Mouse (Mus musculus): ENCODE results near the gene Abhd17c. TPM values are rescaled to one million over a fixed set of nuclear protein-coding genes. Genes with fewer than 3 reads are reported as not detected.

Gene Abhd17c
- polyA plus RNA-seq, 1 experiment from 2014 or later: 53.0 TPM

DNA sequence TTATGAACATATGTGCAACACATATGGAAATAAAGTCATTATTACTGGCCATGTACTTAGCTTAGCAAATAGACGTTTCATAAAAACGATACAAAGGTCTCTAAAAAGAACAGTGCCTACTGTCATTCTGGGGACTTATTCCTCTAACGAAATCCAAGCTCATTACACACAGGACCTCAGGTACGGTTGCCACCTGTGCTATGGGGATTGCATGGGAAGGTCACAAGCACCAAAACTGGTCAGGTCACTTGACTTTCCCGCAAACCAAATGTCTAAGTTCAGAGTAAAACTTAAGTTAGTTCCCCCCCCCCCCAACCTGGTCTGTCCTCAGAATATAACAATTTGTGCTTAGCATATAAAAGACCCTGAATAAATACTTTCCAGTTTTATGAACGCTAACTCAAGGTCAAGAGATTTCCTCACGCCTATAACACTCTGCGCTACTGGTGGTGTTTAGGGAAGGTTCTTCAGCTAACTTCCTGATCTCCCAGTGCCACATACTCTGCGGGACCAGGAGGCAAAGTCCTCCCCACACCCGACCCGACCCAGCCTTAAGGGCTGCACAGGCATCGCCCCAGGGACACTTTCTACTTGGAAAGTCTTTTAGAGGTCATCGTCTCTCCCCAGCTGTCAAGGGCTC lies 1.2 kb downstream of the Abhd17c start:
- H3K36me3 ChIP-seq (replicated peaks; ENCODE audit: control insufficient read depth, insufficient read depth, low read depth, low read length): no peaks in the 10 kb centered on the region
- peak overlapping the region; percentile 91 for H3K9ac ChIP-seq (replicated peaks; ENCODE audit: low read length)
- no peaks in the 10 kb centered on the region for H3K27me3 ChIP-seq (ENCODE audit: control insufficient read depth, insufficient read depth, low read length)
- peak overlapping the region; percentile 84 for H3K4me2 ChIP-seq (ENCODE audit: low read depth, low read length)
- H3K27ac ChIP-seq (replicated peaks; ENCODE audit: low read depth, low read length): no peak overlapping the region; the same call in 1 of the 2 replicates
- ATAC-seq (replicated peaks; ENCODE audit: insufficient number of reproducible peaks, low FRiP score, low TSS enrichment, low read depth) (no peak), DNase-seq (ENCODE audit: low spot score) (no peak)
- H3K4me3 ChIP-seq (ENCODE audit: low read depth, low read length): peak overlapping the region; percentile 90
- H3K9me3 ChIP-seq (replicated peaks; ENCODE audit: control insufficient read depth, low read length): no peaks in the 10 kb centered on the region
- no peaks in the 10 kb centered on the region for H3K4me1 ChIP-seq (ENCODE audit: control insufficient read depth, insufficient read depth, low read length)
- WGBS: 10% methylated on average over 13 of the region's 13 CpGs

DNA sequence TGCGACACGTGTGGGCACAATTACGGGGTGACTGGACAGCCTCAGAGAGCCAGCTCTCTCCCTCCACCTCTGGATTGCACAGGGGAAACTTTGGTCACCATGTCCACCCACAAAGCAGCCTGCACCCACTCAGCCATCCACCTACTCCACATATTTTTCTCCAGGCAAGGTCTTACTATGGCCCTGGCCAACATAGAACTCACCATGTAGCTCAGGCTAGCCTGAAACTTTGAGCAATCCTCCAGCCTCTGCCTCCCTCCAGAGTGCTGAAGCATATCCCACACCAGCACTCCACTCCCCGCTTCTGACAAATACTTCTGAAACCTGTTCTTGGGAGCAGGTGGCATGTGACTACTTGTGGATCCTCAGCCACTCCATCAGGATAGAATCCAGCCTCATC lies 1.9 kb downstream of the Abhd17c start:
- Histone ChIP-seq H3K27me3 (ENCODE audit: control insufficient read depth, insufficient read depth, low read length) (no peaks in the 10 kb centered on the region), H3K4me2 (ENCODE audit: low read depth, low read length) (peak overlapping the region; percentile 84), H3K9ac (replicated peaks; ENCODE audit: low read length) (no peak overlapping the region), H3K9me3 (replicated peaks; ENCODE audit: control insufficient read depth, low read length) (no peaks in the 10 kb centered on the region), H3K4me1 (ENCODE audit: control insufficient read depth, insufficient read depth, low read length) (no peaks in the 10 kb centered on the region), H3K36me3 (replicated peaks; ENCODE audit: control insufficient read depth, insufficient read depth, low read depth, low read length) (no peaks in the 10 kb centered on the region), H3K27ac (replicated peaks; ENCODE audit: low read depth, low read length) (no peak overlapping the region), H3K4me3 (ENCODE audit: low read depth, low read length) (peak overlapping the region; percentile 90)
- no peak for DNase-seq (ENCODE audit: low spot score)
- WGBS: 56% methylated on average over 4 of the region's 4 CpGs
- no peak for ATAC-seq (replicated peaks; ENCODE audit: insufficient number of reproducible peaks, low FRiP score, low TSS enrichment, low read depth)

DNA sequence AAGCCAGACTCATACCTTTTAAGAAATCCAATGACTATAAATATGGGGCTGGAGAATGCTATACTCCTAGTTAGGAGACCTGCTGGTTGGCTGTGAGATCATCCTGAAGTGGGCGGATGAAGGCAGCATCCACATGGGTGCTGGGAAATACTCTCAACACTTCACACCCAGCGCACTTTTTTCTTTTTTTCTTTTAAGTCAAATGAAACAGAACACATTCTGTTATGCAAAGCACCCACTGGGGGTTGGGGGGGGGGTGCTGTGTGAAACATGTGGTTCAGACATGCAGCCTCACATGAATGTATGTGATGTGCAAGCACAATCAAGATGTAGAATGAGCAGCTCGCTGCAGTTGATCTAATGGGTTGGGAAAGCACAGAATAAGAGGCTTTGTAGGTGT lies 2.8 kb downstream of the Abhd17c start:
- H3K4me3 ChIP-seq (ENCODE audit: low read depth, low read length): no peak overlapping the region
- H3K4me2 ChIP-seq (ENCODE audit: low read depth, low read length): 0 out of 2 replicates have a peak overlapping the region, but pooled peaks have one; percentile 3
- no peak for ATAC-seq (replicated peaks; ENCODE audit: insufficient number of reproducible peaks, low FRiP score, low TSS enrichment, low read depth)

DNA sequence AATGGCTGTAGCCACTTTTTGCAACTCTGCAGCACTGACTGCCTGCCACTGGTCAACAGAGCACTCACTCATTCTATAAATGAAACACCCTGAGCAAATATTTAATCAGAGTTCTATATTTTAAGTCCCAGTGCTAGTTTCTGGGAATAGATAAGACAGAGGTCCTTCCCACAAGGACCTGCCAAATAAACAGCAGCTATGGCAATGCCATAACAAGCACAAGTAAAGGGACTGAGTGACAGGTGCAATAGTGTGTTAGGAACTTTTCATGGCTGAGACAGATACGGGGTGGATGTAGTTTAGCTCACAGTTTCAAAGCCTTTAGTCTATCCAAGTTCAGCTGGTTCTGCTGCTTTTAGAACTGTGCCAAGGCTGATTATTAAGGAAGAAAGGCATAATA lies 3.9 kb downstream of the Abhd17c start:
- Histone ChIP-seq H3K36me3 (replicated peaks; ENCODE audit: control insufficient read depth, insufficient read depth, low read depth, low read length) (no peaks in the 10 kb centered on the region), H3K9me3 (replicated peaks; ENCODE audit: control insufficient read depth, low read length) (no peaks in the 10 kb centered on the region), H3K27me3 (ENCODE audit: control insufficient read depth, insufficient read depth, low read length) (no peaks in the 10 kb centered on the region), H3K4me2 (ENCODE audit: low read depth, low read length) (no peak overlapping the region), H3K4me3 (ENCODE audit: low read depth, low read length) (no peak overlapping the region), H3K4me1 (ENCODE audit: control insufficient read depth, insufficient read depth, low read length) (no peaks in the 10 kb centered on the region; the same call in 1 of the 2 replicates), H3K9ac (replicated peaks; ENCODE audit: low read length) (no peak overlapping the region), H3K27ac (replicated peaks; ENCODE audit: low read depth, low read length) (no peak overlapping the region)
- 90% methylated on average over 1 of the region's 1 CpGs for WGBS
- DNase-seq (ENCODE audit: low spot score) (no peak), ATAC-seq (replicated peaks; ENCODE audit: insufficient number of reproducible peaks, low FRiP score, low TSS enrichment, low read depth) (no peak)

More for the DNA sequence above, 2.8 kb downstream of the Abhd17c start:
- Histone ChIP-seq H3K4me1 (ENCODE audit: control insufficient read depth, insufficient read depth, low read length) (no peaks in the 10 kb centered on the region), H3K27ac (replicated peaks; ENCODE audit: low read depth, low read length) (no peak overlapping the region), H3K27me3 (ENCODE audit: control insufficient read depth, insufficient read depth, low read length) (no peaks in the 10 kb centered on the region), H3K9me3 (replicated peaks; ENCODE audit: control insufficient read depth, low read length) (no peaks in the 10 kb centered on the region), H3K36me3 (replicated peaks; ENCODE audit: control insufficient read depth, insufficient read depth, low read depth, low read length) (no peaks in the 10 kb centered on the region), H3K9ac (replicated peaks; ENCODE audit: low read length) (no peak overlapping the region)
- DNase-seq (ENCODE audit: low spot score): no peak
- WGBS: 91% methylated on average over 3 of the region's 3 CpGs

DNA sequence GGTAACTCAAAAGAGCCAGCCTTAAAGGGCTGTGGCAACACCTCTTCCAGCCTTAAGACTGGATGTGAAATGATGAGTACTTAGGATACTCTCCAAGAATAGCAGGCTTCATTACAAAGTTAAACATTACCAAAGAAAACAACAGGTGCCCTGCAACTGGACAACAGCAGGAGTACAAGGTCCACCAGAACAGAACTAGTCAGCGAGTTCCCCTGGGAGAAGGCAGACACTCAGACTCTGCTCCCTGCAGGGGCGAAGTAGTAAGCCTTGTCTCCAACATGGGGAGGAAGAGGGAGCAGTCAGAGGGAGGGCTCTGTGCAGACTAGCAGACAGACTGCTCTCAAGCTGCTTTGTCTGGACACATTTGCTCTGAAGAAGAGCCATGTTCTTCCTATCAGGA lies 6.1 kb downstream of the Abhd17c start:
- H3K4me2 ChIP-seq (ENCODE audit: low read depth, low read length): no peak overlapping the region
- WGBS: 55% methylated on average over 2 of the region's 2 CpGs
- no peaks in the 10 kb centered on the region for H3K9me3 ChIP-seq (replicated peaks; ENCODE audit: control insufficient read depth, low read length)
- H3K27me3 ChIP-seq (ENCODE audit: control insufficient read depth, insufficient read depth, low read length): no peaks in the 10 kb centered on the region
- H3K9ac ChIP-seq (replicated peaks; ENCODE audit: low read length): no peak overlapping the region
- DNase-seq (ENCODE audit: low spot score) (no peak), ATAC-seq (replicated peaks; ENCODE audit: insufficient number of reproducible peaks, low FRiP score, low TSS enrichment, low read depth) (no peak)
- H3K4me3 ChIP-seq (ENCODE audit: low read depth, low read length): no peak overlapping the region
- H3K4me1 ChIP-seq (ENCODE audit: control insufficient read depth, insufficient read depth, low read length): no peaks in the 10 kb centered on the region; the same call in 1 of the 2 replicates
- H3K27ac ChIP-seq (replicated peaks; ENCODE audit: low read depth, low read length): no peak overlapping the region
- no peaks in the 10 kb centered on the region for H3K36me3 ChIP-seq (replicated peaks; ENCODE audit: control insufficient read depth, insufficient read depth, low read depth, low read length)

DNA sequence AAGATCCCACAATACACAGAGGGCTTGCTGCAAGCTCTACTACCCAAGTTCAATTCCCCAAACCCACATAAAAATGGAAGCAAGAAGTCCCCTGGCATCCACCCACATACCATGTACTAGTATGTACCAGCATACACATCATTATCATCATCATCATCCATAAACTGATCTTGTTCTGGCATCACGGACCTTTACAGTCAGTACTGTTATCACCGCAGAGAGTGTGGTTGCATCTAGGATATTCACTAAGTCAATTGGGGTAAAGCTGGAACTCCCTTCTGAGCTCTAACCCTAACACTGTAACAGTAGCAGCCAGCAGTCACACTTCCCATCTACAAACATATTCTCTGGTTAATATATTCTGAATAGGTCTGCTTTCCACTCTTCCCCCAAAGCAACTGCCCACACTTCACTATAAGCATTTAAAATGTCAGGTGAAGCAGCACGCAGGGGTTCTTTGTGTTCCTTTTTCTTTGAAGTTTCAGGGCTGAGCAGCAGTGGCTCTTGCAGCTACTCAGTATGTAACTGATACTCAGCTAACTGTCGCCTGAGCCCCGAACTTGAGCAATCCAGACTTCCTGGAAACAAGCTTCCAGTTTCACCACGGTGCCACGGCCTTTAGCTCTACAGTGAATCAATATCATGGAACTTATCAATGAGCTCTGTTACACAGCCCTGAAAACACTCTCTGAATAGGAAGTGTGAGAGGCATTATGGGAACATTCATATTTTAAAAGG lies 8.8 kb downstream of the Abhd17c start:
- 42% methylated on average over 7 of the region's 7 CpGs for WGBS
- peak; percentile 32 for DNase-seq (ENCODE audit: low spot score)
- H3K27ac ChIP-seq (replicated peaks; ENCODE audit: low read depth, low read length): no peak overlapping the region; the same call in 1 of the 2 replicates

DNA sequence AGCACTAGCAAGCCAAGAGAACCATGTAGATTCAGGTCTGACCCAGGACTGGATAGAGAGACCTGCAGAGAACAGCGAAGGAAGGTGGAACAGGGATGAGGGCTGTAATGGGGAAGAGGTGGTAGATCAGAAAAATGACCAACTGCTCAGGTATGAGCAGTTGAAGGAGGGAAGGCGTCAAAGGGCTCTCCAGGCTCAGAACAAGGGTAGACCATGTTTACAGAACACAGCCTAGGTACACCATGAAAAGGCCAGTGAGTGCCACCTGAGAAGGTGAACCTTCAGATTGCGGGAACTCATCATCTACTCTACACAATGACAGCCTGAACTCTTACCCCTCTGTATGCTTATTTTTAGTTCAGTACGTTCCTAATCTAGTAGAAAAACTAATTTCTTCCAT lies 9.5 kb downstream of the Abhd17c start:
- Histone ChIP-seq H3K27ac (replicated peaks; ENCODE audit: low read depth, low read length) (no peak overlapping the region), H3K4me1 (ENCODE audit: control insufficient read depth, insufficient read depth, low read length) (no peaks in the 10 kb centered on the region; the same call in 1 of the 2 replicates), H3K4me3 (ENCODE audit: low read depth, low read length) (no peak overlapping the region), H3K9ac (replicated peaks; ENCODE audit: low read length) (no peak overlapping the region), H3K4me2 (ENCODE audit: low read depth, low read length) (no peak overlapping the region), H3K36me3 (replicated peaks; ENCODE audit: control insufficient read depth, insufficient read depth, low read depth, low read length) (no peaks in the 10 kb centered on the region), H3K27me3 (ENCODE audit: control insufficient read depth, insufficient read depth, low read length) (no peaks in the 10 kb centered on the region), H3K9me3 (replicated peaks; ENCODE audit: control insufficient read depth, low read length) (no peaks in the 10 kb centered on the region)
- DNase-seq (ENCODE audit: low spot score) (no peak), ATAC-seq (replicated peaks; ENCODE audit: insufficient number of reproducible peaks, low FRiP score, low TSS enrichment, low read depth) (no peak)
- 91% methylated on average over 4 of the region's 4 CpGs for WGBS

More for the DNA sequence above, 8.8 kb downstream of the Abhd17c start:
- Histone ChIP-seq H3K4me2 (ENCODE audit: low read depth, low read length) (no peak overlapping the region), H3K27me3 (ENCODE audit: control insufficient read depth, insufficient read depth, low read length) (no peaks in the 10 kb centered on the region), H3K4me1 (ENCODE audit: control insufficient read depth, insufficient read depth, low read length) (no peaks in the 10 kb centered on the region; the same call in 1 of the 2 replicates), H3K36me3 (replicated peaks; ENCODE audit: control insufficient read depth, insufficient read depth, low read depth, low read length) (no peaks in the 10 kb centered on the region), H3K4me3 (ENCODE audit: low read depth, low read length) (no peak overlapping the region), H3K9ac (replicated peaks; ENCODE audit: low read length) (no peak overlapping the region), H3K9me3 (replicated peaks; ENCODE audit: control insufficient read depth, low read length) (no peaks in the 10 kb centered on the region)
- no peak for ATAC-seq (replicated peaks; ENCODE audit: insufficient number of reproducible peaks, low FRiP score, low TSS enrichment, low read depth)

DNA sequence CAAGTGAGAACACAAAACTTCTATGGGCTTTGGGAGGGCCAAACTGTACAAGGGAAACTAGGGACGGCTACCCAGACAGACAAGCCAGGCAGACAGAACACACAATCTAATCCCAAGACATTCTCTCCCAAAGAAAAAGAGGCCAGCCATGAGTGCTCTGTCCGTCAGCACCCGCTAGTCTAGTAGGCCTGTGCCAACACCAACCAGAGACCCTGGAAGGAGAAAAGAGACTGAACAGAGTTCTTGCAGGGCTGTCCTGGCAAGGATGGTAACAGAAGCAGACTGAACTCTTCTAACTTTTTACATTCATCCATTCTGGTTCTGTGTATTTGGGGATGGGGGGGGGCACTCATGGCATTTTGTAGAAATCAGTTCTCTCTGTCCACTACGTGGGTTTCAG lies 12.1 kb downstream of the Abhd17c start:
- H3K9me3 ChIP-seq (replicated peaks; ENCODE audit: control insufficient read depth, low read length): no peaks in the 10 kb centered on the region
- WGBS: 74% methylated on average over 4 of the region's 4 CpGs
- ATAC-seq (replicated peaks; ENCODE audit: insufficient number of reproducible peaks, low FRiP score, low TSS enrichment, low read depth) (no peak), DNase-seq (ENCODE audit: low spot score) (no peak)
- H3K36me3 ChIP-seq (replicated peaks; ENCODE audit: control insufficient read depth, insufficient read depth, low read depth, low read length): no peaks in the 10 kb centered on the region
- H3K9ac ChIP-seq (replicated peaks; ENCODE audit: low read length): no peak overlapping the region
- H3K4me1 ChIP-seq (ENCODE audit: control insufficient read depth, insufficient read depth, low read length): no peaks in the 10 kb centered on the region; the same call in 1 of the 2 replicates
- no peak overlapping the region for H3K4me3 ChIP-seq (ENCODE audit: low read depth, low read length)
- no peaks in the 10 kb centered on the region for H3K27me3 ChIP-seq (ENCODE audit: control insufficient read depth, insufficient read depth, low read length)
- H3K27ac ChIP-seq (replicated peaks; ENCODE audit: low read depth, low read length): no peak overlapping the region
- no peak overlapping the region for H3K4me2 ChIP-seq (ENCODE audit: low read depth, low read length)
